Mouse (Mus musculus): ENCODE results near the gene Pfdn4.

DNA sequence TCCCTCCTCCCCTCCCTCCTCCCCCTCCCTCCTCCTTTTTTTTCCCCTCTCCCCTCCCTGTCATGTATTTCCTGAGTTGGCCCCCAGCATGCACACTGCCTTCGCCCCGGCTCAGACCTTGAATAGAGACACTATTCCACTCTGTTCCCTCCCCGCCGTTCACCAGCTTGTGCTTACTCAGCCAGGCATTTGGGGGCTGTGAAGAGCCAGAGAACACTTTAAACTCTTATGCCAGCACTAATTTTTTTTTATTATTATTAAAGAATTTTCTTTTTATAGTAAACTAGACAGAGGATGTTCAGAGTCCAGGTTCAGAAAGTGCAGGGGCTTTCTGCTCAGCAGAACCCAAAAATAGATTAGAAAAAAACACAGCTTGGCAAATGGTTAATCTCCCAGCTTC is 31.4 kb upstream of the Pfdn4 start:
- TF ChIP-seq POLR2A (IDR thresholded peaks at IDR 0.05; ENCODE audit: control insufficient read depth in 1 of 2, insufficient read depth in 1 of 2, low read depth in 1 of 2, low read length in 2 of 2, poor library complexity in 1 of 2) = no peak
- TF ChIP-seq HCFC1 (IDR thresholded peaks at IDR 0.05; ENCODE audit: low read depth, low read length) = no peak
- TF ChIP-seq MYB (IDR thresholded peaks at IDR 0.05; ENCODE audit: low read depth, low read length) = no peak
- TF ChIP-seq MEF2A (IDR thresholded peaks at IDR 0.05; ENCODE audit: extremely low read depth, insufficient replicate concordance, low read depth, low read length, poor library complexity, severe bottlenecking) = no peak
- no peak for TF ChIP-seq CTCF (IDR thresholded peaks at IDR 0.05 in 2 of 3, conservative IDR thresholded peaks at IDR 0.05 in 1 of 3; ENCODE audit: control insufficient read depth in 1 of 3, insufficient read depth in 1 of 3, low read depth in 2 of 3, low read length in 3 of 3, poor library complexity in 1 of 3, severe bottlenecking in 1 of 3)
- no peak for TF ChIP-seq E2F4 (IDR thresholded peaks at IDR 0.05; ENCODE audit: borderline replicate concordance, low read depth, low read length)
- TF ChIP-seq RAD21 (IDR thresholded peaks at IDR 0.05; ENCODE audit: low read depth, low read length) = no peak
- no peak for TF ChIP-seq POLR2AphosphoS5 (IDR thresholded peaks at IDR 0.05; ENCODE audit: borderline replicate concordance, low read depth, low read length)
- no peak for TF ChIP-seq RCOR1 (IDR thresholded peaks at IDR 0.05; ENCODE audit: low read depth, low read length)
- TF ChIP-seq ZC3H11A (IDR thresholded peaks at IDR 0.05; ENCODE audit: low read depth, low read length) = no peak
- no peak for TF ChIP-seq USF1 (IDR thresholded peaks at IDR 0.05; ENCODE audit: low read depth, low read length)
- TF ChIP-seq MAFK (IDR thresholded peaks at IDR 0.05; ENCODE audit: borderline replicate concordance, low read depth, low read length) = no peak
- no peak for TF ChIP-seq MAX (IDR thresholded peaks at IDR 0.05; ENCODE audit: low read length)
- no peak for TF ChIP-seq NRF1 (IDR thresholded peaks at IDR 0.05; ENCODE audit: insufficient read depth, low read depth, low read length, poor library complexity, severe bottlenecking)

All from MEL (cell line).